Mouse (Mus musculus): ENCODE data around the gene Taar7a. TPM values are rescaled to one million over a fixed set of nuclear protein-coding genes. Genes with fewer than 3 reads are reported as not detected.

Taar7a gene
- polyA plus RNA-seq (2017; shearing (Covaris generic)): not detected

GRCm38 (mm10) chr10:23993381-23993780, at the start of gene Taar7a:
Gene Taar7a (minus strand): TSS chr10:23993481.

GRCm38 (mm10) chr10:24037314-24037713, 44.0 kb upstream of the Taar7a start, which contains the start of gene Taar7e:
Gene Taar7e (plus strand): TSS chr10:24037614.

GRCm38 (mm10) chr10:24026922-24027321, 33.6 kb upstream of the Taar7a start, which contains the start of gene Taar7d:
Gene Taar7d (plus strand): TSS chr10:24027222.

DNA sequence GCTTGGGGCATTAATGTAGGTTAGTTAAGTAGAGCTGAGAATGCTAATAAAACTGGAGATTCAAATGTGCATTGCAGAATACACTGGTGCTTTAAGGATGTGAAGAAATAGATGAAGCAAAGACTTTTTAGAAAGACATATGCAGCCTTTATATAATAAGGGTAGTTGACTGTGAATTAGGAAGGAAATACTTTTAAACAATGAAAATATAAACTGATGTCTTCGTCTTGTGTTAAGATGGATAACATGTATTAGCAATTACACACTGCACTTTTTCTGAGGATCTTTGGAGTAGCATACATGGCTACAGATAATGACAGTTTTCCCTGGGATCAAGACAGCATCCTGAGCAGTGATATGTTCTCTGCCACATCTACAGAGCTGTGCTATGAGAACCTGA, 6.4 kb upstream of the Taar7a start, which contains the start of gene Taar7b:
Taar7b (plus strand) TSS at position 301 of the 400 bp plus-strand sequence.

GRCm38 (mm10) chr10:23985546-23985945, 7.7 kb downstream of the Taar7a start, which contains the start of gene Taar6:
Gene Taar6 (minus strand): TSS chr10:23985646.

GRCm38 (mm10) chr10:23970656-23971165, 22.6 kb downstream of the Taar7a start, which contains the start of gene Taar5:
Gene Taar5 (plus strand): TSS chr10:23970706.

GRCm38 (mm10) chr10:23960444-23960915, 32.8 kb downstream of the Taar7a start, which contains the start of gene Taar4:
Gene Taar4 (plus strand): TSS chr10:23960494.

DNA sequence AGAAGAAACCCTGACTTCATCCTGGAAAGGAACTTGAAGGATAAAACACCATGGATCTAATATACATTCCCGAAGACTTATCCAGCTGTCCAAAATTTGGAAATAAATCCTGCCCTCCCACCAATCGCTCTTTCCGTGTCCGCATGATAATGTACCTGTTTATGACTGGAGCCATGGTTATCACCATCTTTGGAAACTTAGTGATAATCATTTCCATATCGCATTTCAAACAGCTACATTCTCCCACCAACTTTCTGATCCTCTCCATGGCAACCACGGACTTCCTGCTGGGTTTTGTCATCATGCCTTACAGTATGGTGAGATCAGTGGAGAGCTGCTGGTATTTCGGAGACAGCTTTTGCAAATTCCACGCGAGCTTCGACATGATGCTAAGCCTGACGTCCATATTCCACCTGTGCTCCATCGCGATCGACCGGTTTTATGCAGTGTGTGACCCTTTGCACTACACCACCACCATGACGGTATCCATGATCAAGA, 43.7 kb downstream of the Taar7a start, which contains the start of gene Taar3:
Taar3 (plus strand) TSS at position 51 of the 498 bp plus-strand sequence.

Other genes with a start within 250 kb of the Taar7a start
- gene Rps12, start 206.2 kb downstream of the Taar7a start, polyA plus RNA-seq (2017; shearing (Covaris generic)): 33.3 TPM
- gene Slc18b1, start 196.5 kb downstream of the Taar7a start, polyA plus RNA-seq (2017; shearing (Covaris generic)): not detected
- gene Vnn3, start 142.0 kb downstream of the Taar7a start, polyA plus RNA-seq (2017; shearing (Covaris generic)): 0.16 TPM
- gene Vnn1, start 98.8 kb downstream of the Taar7a start, polyA plus RNA-seq (2017; shearing (Covaris generic)): not detected
- not detected for gene Taar1, start 73.1 kb downstream of the Taar7a start, polyA plus RNA-seq (2017; shearing (Covaris generic))
- not detected for gene Taar2, start 54.9 kb downstream of the Taar7a start, polyA plus RNA-seq (2017; shearing (Covaris generic))
- gene Taar3, start 43.9 kb downstream of the Taar7a start, polyA plus RNA-seq (2017; shearing (Covaris generic)): not detected
- not detected for gene Taar4, start 33.0 kb downstream of the Taar7a start, polyA plus RNA-seq (2017; shearing (Covaris generic))
- not detected for gene Taar5, start 22.8 kb downstream of the Taar7a start, polyA plus RNA-seq (2017; shearing (Covaris generic))
- not detected for gene Taar6, start 7.8 kb downstream of the Taar7a start, polyA plus RNA-seq (2017; shearing (Covaris generic))
- gene Taar7b, start 6.5 kb upstream of the Taar7a start, polyA plus RNA-seq (2017; shearing (Covaris generic)): not detected
- not detected for gene Taar7d, start 33.7 kb upstream of the Taar7a start, polyA plus RNA-seq (2017; shearing (Covaris generic))
- not detected for gene Taar7e, start 44.1 kb upstream of the Taar7a start, polyA plus RNA-seq (2017; shearing (Covaris generic))
- gene Taar7f, start 56.0 kb upstream of the Taar7a start, polyA plus RNA-seq (2017; shearing (Covaris generic)): not detected
- gene Taar8a, start 83.0 kb upstream of the Taar7a start, polyA plus RNA-seq (2017; shearing (Covaris generic)): not detected
- not detected for gene Taar8b, start 98.8 kb upstream of the Taar7a start, polyA plus RNA-seq (2017; shearing (Covaris generic))
- gene Taar8c, start 108.4 kb upstream of the Taar7a start, polyA plus RNA-seq (2017; shearing (Covaris generic)): not detected
- gene Taar9, start 116.1 kb upstream of the Taar7a start, polyA plus RNA-seq (2017; shearing (Covaris generic)): not detected
- gene Stx7, start 155.8 kb upstream of the Taar7a start, polyA plus RNA-seq (2017; shearing (Covaris generic)): 46.3 TPM
- gene Moxd1, start 230.0 kb upstream of the Taar7a start, polyA plus RNA-seq (2017; shearing (Covaris generic)): not detected

All from inflammation-experienced regulatory T-cells, adult 16 weeks (primary cell).